Mouse (Mus musculus) kidney, postnatal 0 days (tissue): Measurements from ENCODE around the gene Rsph6a. TPM values are rescaled to one million over a fixed set of nuclear protein-coding genes. Genes with fewer than 3 reads are reported as not detected.
A peak's percentile ranks its signal among the peaks of the same experiment; 100 is the strongest.
"Not testable (repeated sequence)": the region's sequence is repeated elsewhere in the genome, so short reads cannot be mapped to it uniquely, and the experiment has no call there.

ENCODE experiments used
- ATAC-seq: fragments of 200-750 bp; cut with Nextera tagmentation; replicated peaks from 2 replicates; pipeline ENCODE4 v1.8.0; 2017; ENCODE audit warnings: low read depth, moderate number of reproducible peaks, moderate TSS enrichment, moderate library complexity; ENCODE audit not compliant: low FRiP score
- DNase-seq: peaks from one replicate; pipeline ENCODE4 v3.0.0-alpha.2; 2016; ENCODE audit warnings: low spot score
- H3K27ac ChIP-seq: fragments of 300-500 bp; sonication (generic); 2 replicates; pipeline ENCODE4 v1.5.1; 2014; ENCODE audit warnings: mild to moderate bottlenecking
- H3K27me3 ChIP-seq: fragments of 300-500 bp; sonication (generic); 2 replicates; pipeline ENCODE4 v1.6.1; 2014; ENCODE audit warnings: low read length, mixed read lengths; ENCODE audit not compliant: insufficient read depth
- H3K36me3 ChIP-seq: fragments of 300-500 bp; sonication (generic); 2 replicates; pipeline ENCODE4 v1.6.1; 2014; ENCODE audit warnings: low read length, mixed read lengths; ENCODE audit not compliant: insufficient read depth
- H3K4me1 ChIP-seq: fragments of 300-500 bp; sonication (generic); replicated peaks from 2 replicates; pipeline ENCODE4 v1.6.1; 2014; ENCODE audit warnings: antibody characterized with exemption, low read length, mixed read lengths; ENCODE audit not compliant: insufficient read depth
- H3K4me2 ChIP-seq: fragments of 300-500 bp; sonication (generic); 2 replicates; pipeline ENCODE4 v1.6.1; 2014; ENCODE audit warnings: mild to moderate bottlenecking, low read length, moderate library complexity, mixed read lengths
- H3K4me3 ChIP-seq: fragments of 300-500 bp; sonication (generic); replicated peaks from 2 replicates; pipeline ENCODE4 v1.5.1; 2014; ENCODE audit warnings: low read depth, low read length
- H3K9ac ChIP-seq: fragments of 300-500 bp; sonication (generic); 2 replicates; pipeline ENCODE4 v1.6.1; 2014; ENCODE audit warnings: low read depth, low read length
- H3K9me3 ChIP-seq: fragments of 300-500 bp; sonication (generic); replicated peaks from 2 replicates; pipeline ENCODE4 v1.6.1; 2016; ENCODE audit warnings: low read length, inconsistent platforms, mixed read lengths
- CTCF ChIP-seq: IDR thresholded peaks from 2 replicates; pipeline ENCODE4 v1.5.1; 2016; ENCODE audit warnings: antibody characterized with exemption, low read depth, mild to moderate bottlenecking, moderate library complexity
- WGBS: fragments of 180-500 bp; shearing (Covaris S2); extraction: QIAGEN DNeasy Blood & Tissue Kit; methylation state at CpG from one replicate; pipeline ENCODE4 v1.1.7; 2014; 5-methylcytosine and 5-hydroxymethylcytosine counted together
- polyA plus RNA-seq: library from polyadenylated mRNA; unstranded; fragments of >200 nt; fragmentation: Nextera tagmentation; extraction: Ambion mirVana; gene quantifications from 2 replicates; pipeline ENCODE4 v1.2.1, GENCODE M21; 2015

Gene Rsph6a
- polyA plus RNA-seq, 1 experiment from 2014 or later: not detected

DNA sequence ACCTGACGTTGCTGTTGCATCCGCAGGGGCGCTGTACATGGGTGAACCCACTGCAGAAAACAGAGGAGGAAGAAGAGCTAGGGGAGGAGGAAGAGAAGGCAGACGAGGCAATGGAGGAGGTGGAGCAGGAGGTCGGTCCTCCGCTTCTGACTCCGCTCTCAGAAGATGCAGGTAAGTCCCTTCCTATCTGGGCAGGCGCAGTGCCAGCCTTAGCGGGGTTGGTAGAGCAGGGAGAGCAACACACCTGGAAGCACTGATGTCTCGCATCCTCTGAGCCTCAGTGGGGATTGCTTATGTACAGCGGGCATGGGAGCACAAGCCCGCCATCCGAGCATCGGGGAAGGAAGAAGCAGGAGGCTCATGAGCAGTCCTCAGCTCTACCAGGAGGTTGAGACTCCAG is 12.6 kb downstream of the Rsph6a start:
- H3K27me3 ChIP-seq: peaks cover 19% of the 10 kb centered on the region; the same call in 1 of the 2 replicates
- DNase-seq (no peak), ATAC-seq (no peak)
- no peak overlapping the region for H3K4me2 ChIP-seq
- H3K9me3 ChIP-seq: no peaks in the 10 kb centered on the region
- no peak overlapping the region for H3K4me3 ChIP-seq
- H3K27ac ChIP-seq: no peak overlapping the region
- no peaks in the 10 kb centered on the region for H3K4me1 ChIP-seq
- no peak for TF ChIP-seq CTCF
- no peaks in the 10 kb centered on the region for H3K36me3 ChIP-seq
- WGBS: 48% methylated on average over 14 of the region's 14 CpGs
- no peak overlapping the region for H3K9ac ChIP-seq

GRCm38 (mm10) chr7:19067935-19068334 is 13.4 kb downstream of the Rsph6a start:
- Histone ChIP-seq H3K4me3 (no peak overlapping the region), H3K9ac (no peak overlapping the region), H3K4me1 (no peaks in the 10 kb centered on the region), H3K4me2 (no peak overlapping the region), H3K36me3 (no peaks in the 10 kb centered on the region), H3K27ac (no peak overlapping the region), H3K9me3 (no peaks in the 10 kb centered on the region), H3K27me3 (peaks cover 19% of the 10 kb centered on the region; the same call in 1 of the 2 replicates)
- DNase-seq: no peak
- no peak for TF ChIP-seq CTCF
- ATAC-seq: no peak
- 62% methylated on average over 10 of the region's 14 CpGs for WGBS

- ATAC-seq (no peak), DNase-seq (peak; percentile 79)
- Histone ChIP-seq H3K4me3 (no peak overlapping the region), H3K4me2 (no peak overlapping the region), H3K27ac (no peak overlapping the region), H3K9me3 (no peaks in the 10 kb centered on the region), H3K4me1 (no peaks in the 10 kb centered on the region), H3K36me3 (no peaks in the 10 kb centered on the region), H3K9ac (no peak overlapping the region), H3K27me3 (peaks cover 19% of the 10 kb centered on the region; the same call in 1 of the 2 replicates)
- WGBS: 3% methylated on average over 2 of the region's 2 CpGs
- peak; percentile 83 for TF ChIP-seq CTCF
Observed at GRCm38 (mm10) chr7:19068707-19069106, 14.2 kb downstream of the Rsph6a start.

- TF ChIP-seq CTCF: peak; percentile 66
- DNase-seq: no peak
- H3K4me3 ChIP-seq: no peak overlapping the region
- no peak overlapping the region for H3K9ac ChIP-seq
- ATAC-seq: no peak
- WGBS: 54% methylated on average over 3 of the region's 3 CpGs
- no peaks in the 10 kb centered on the region for H3K36me3 ChIP-seq
- peaks cover 18% of the 10 kb centered on the region; the same call in 1 of the 2 replicates for H3K27me3 ChIP-seq
- no peaks in the 10 kb centered on the region for H3K9me3 ChIP-seq
- no peak overlapping the region for H3K27ac ChIP-seq
- H3K4me1 ChIP-seq: no peaks in the 10 kb centered on the region
- H3K4me2 ChIP-seq: no peak overlapping the region
Observed at GRCm38 (mm10) chr7:19069500-19069899, 15.0 kb downstream of the Rsph6a start.

DNA sequence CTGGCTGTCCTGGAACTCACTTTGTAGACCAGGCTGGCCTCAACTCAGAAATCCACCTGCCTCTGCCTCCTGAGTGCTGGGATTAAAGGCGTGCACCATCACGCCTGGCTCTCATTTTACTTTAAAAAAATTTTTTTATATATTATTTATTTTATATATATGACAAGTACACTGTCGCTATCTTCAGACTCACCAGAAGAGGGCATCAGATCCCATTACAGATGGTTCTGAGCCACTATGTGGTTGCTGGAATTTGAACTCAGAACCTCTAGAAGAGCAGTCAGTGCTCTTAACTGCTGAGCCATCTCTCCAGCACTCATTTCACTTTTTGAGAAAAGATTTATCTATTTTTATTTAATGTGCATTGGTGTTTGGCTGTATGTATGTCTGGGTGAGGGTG is 16.5 kb downstream of the Rsph6a start:
- ATAC-seq, H3K36me3 ChIP-seq, H3K27ac ChIP-seq, H3K27me3 ChIP-seq, H3K9ac ChIP-seq, DNase-seq, H3K4me3 ChIP-seq, H3K4me1 ChIP-seq, H3K4me2 ChIP-seq, H3K9me3 ChIP-seq: not testable (repeated sequence)
- whole genome bisulfite sequencing: 54% methylated on average over 3 of the region's 3 CpGs
- peak; percentile 49; the same call in 1 of the 2 replicates for TF ChIP-seq CTCF

DNA sequence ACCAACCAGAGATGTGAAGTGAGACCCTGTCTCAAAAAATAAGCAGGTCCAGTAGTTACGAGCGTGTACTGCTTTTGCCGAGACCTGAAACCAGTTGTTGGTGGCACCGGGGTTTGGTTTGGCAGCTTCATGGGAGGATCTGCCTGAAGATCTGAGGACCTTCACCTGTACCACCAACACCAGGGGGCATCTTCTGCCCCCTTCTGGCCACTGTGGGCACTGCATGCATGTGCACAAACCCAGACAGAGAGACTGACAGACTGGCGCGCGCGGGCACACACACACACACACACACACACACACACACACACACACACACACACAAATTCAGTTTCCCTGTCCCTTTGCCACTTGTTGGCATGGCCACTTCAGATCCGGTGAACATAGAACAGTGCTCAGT is 19.0 kb downstream of the Rsph6a start:
- Histone ChIP-seq H3K36me3 (no peaks in the 10 kb centered on the region; the same call in 1 of the 2 replicates), H3K9me3 (no peaks in the 10 kb centered on the region), H3K9ac (no peak overlapping the region), H3K4me3 (no peak overlapping the region), H3K27ac (no peak overlapping the region), H3K4me1 (peaks cover 11% of the 10 kb centered on the region), H3K4me2 (no peak overlapping the region), H3K27me3 (no peaks in the 10 kb centered on the region)
- TF ChIP-seq CTCF: peak; percentile 70
- ATAC-seq (no peak), DNase-seq (no peak)
- 82% methylated on average over 9 of the region's 9 CpGs for WGBS

DNA sequence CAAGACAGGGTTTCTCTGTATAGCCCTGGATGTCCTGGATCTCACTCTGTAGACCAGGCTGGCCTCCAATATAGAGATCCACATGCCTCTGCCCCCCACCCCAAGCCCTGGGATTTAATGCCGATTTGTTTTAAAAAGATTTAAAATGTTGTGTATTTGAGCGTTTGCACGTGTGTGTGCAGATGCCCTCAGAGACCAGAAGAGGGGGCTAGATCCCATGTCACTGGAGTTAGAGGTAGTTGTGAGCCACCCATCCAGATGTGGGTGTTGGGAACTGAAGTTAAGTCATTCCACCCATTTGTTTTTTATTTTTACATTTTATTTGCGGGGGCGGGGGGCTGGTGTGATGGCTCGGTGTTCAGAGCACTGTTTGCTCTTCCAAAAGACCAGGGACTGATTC is 20.0 kb downstream of the Rsph6a start:
- H3K4me2 ChIP-seq: no peak overlapping the region
- H3K9me3 ChIP-seq: no peaks in the 10 kb centered on the region
- H3K36me3 ChIP-seq: no peaks in the 10 kb centered on the region; the same call in 1 of the 2 replicates
- peaks cover 11% of the 10 kb centered on the region for H3K4me1 ChIP-seq
- H3K27ac ChIP-seq: no peak overlapping the region
- no peak overlapping the region for H3K9ac ChIP-seq
- no peak overlapping the region for H3K4me3 ChIP-seq
- WGBS: 94% methylated on average over 6 of the region's 6 CpGs
- no peaks in the 10 kb centered on the region for H3K27me3 ChIP-seq
- ATAC-seq (no peak), DNase-seq (no peak)
- TF ChIP-seq CTCF: peak; percentile 20; the same call in 1 of the 2 replicates
